15 mouse cellular contexts compared by ENCODE assay signal in genomic region chr1:138606771-138607170, GRCm38 (mm10). TPM values are rescaled to one million over a fixed set of nuclear protein-coding genes. Genes with fewer than 3 reads are reported as not detected.
A peak's percentile ranks its signal among the peaks of the same experiment; 100 is the strongest.
DNase-seq lines count a peak whose midpoint lies in the region; ATAC-seq and TF ChIP-seq lines count a peak whose summit lies in the region.
"Had no signal": no experiment of that assay in that cellular context is flagged by ENCODE, and none has a peak within 500 bp of the region (broad histone marks: within the 10 kb centered on the region; RNA-seq: fewer than 3 reads in every experiment).

No protein-coding gene starts in this region.

- WGBS in liver, postnatal 0 days (ENCODE audit: insufficient replicate concordance): 72% methylated on average over 8 of the region's 8 CpGs

- TF ChIP-seq CTCF in liver, postnatal 0 days (IDR thresholded peaks at IDR 0.05; ENCODE audit: low read depth): no peak

- no peak overlapping the region for H3K4me2 ChIP-seq in liver, postnatal 0 days (ENCODE audit: low read depth, low read length)
- H3K4me2 ChIP-seq: intestine, embryonic 15.5 days; lung, embryonic 14.5 days had no signal

- peak overlapping the region; percentile 36; the same call in 1 of the 2 replicates for H3K27ac ChIP-seq in liver, postnatal 0 days (ENCODE audit: low read depth)
- H3K27ac ChIP-seq: intestine, embryonic 15.5 days; layer of hippocampus, adult 2 months had no signal

- H3K9me3 ChIP-seq in liver, postnatal 0 days (ENCODE audit: low read length): no peaks in the 10 kb centered on the region
- H3K9me3 ChIP-seq: intestine, embryonic 15.5 days had no signal

- H3K27me3 ChIP-seq in liver, postnatal 0 days (ENCODE audit: insufficient read depth, low read length): no peaks in the 10 kb centered on the region
- H3K27me3 ChIP-seq: intestine, embryonic 15.5 days had no signal

- intact Hi-C loops in heart, postnatal 25 days (cut with DNase I): no loop called here

- 0 out of 2 replicates have a peak overlapping the region, but pooled peaks have one; percentile 21 for H3K9ac ChIP-seq in liver, postnatal 0 days (replicated peaks)
- H3K9ac ChIP-seq: intestine, embryonic 15.5 days; lung, embryonic 14.5 days had no signal

- peaks cover 8% of the 10 kb centered on the region for H3K4me1 ChIP-seq in liver, postnatal 0 days (ENCODE audit: insufficient read depth)
- H3K4me1 ChIP-seq: intestine, embryonic 15.5 days had no signal

- peak; percentile 69; the same call in 1 of the 2 replicates for TF ChIP-seq EP300 in liver, postnatal 0 days (IDR thresholded peaks at IDR 0.05; ENCODE audit: low read depth)

- H3K4me3 ChIP-seq in liver, postnatal 0 days (ENCODE audit: low read depth, low read length): no peak overlapping the region
- H3K4me3 ChIP-seq: intestine, embryonic 15.5 days; layer of hippocampus, adult 2 months; myocyte had no signal

- peak; percentile 69 to 70 for DNase-seq in heart, adult 18-20 months
- no peak for DNase-seq in heart, postnatal 25 days (ENCODE audit: low spot score)
- peak; percentile 19 for DNase-seq in testis, postnatal 14 days (ENCODE audit: low spot score)
- no peak for DNase-seq in testis, postnatal 10 days (ENCODE audit: low spot score)
- DNase-seq in liver, postnatal 0 days: peak; percentile 55
- DNase-seq in urinary bladder, adult 18-20 months (ENCODE audit: low spot score in 2 of 2): no peak
- DNase-seq in thymus, adult 18-20 months: no peak
- DNase-seq: cerebellum, adult 8-10 months; gastrocnemius, postnatal 10 days; lung, embryonic 14.5 days had no signal

- 0 out of 2 replicates have a peak, but pooled peaks cover 3% of the 10 kb centered on the region for H3K36me3 ChIP-seq in liver, postnatal 0 days (replicated peaks; ENCODE audit: insufficient read depth, low read length)
- H3K36me3 ChIP-seq: intestine, embryonic 15.5 days had no signal

- 0 out of 2 replicates have a peak, but pooled peaks have one; percentile 25 for ATAC-seq in erythroblast, adult 5-6 weeks (replicated peaks; ENCODE audit: low FRiP score, poor library complexity, severe bottlenecking)
- ATAC-seq in liver, postnatal 0 days: peak; percentile 85
- ATAC-seq: CD4-positive, CD25-positive, alpha-beta regulatory T cell, adult 4 months; intestine, embryonic 15.5 days had no signal

RNA-seq across cellular contexts. Expression of gene Nek7, which starts 13.2 kb away (rescaled TPM):
- 10 to 100 TPM; 76.8 to 80.9 TPM for total RNA-seq in heart, adult 18-20 months (2021)
- 10 to 100 TPM; 67.3 to 71.1 TPM for total RNA-seq in heart, postnatal 25 days (2021)
- total RNA-seq in erythroblast, adult 5-6 weeks (2015; ENCODE audit: low replicate concordance): 31.1 and 31.3 TPM in 2 replicates
- total RNA-seq in erythroblast, adult 5-6 weeks (2017; ENCODE audit: low replicate concordance): 35.2 and 47.1 TPM in 2 replicates
- 19.3 and 22.2 TPM in 2 replicates for polyA plus RNA-seq in liver, postnatal 0 days (2015; fragmentation: Nextera tagmentation; extraction: Ambion mirVana)

Comparison
In these comparisons a context has a peak if more than half of its experiments do, and no peak if none do; other contexts are left out.
1. DNase-seq: peak in heart, adult 18-20 months (2 of 2), testis, postnatal 14 days (single experiment) and liver, postnatal 0 days (single experiment); none in heart, postnatal 25 days (single experiment), testis, postnatal 10 days (single experiment), urinary bladder, adult 18-20 months (0 of 2) and thymus, adult 18-20 months (0 of 2).